Mouse (Mus musculus) liver, embryonic 15.5 days (tissue): ENCODE measurements around the gene Akap13. TPM values are rescaled to one million over a fixed set of nuclear protein-coding genes. Genes with fewer than 3 reads are reported as not detected.

ENCODE experiments used
- ATAC-seq: fragments of 200-750 bp; cut with Nextera tagmentation; 2 replicates; pipeline ENCODE4 v1.8.0; 2017; ENCODE audit warnings: moderate number of reproducible peaks, mild to moderate bottlenecking, moderate library complexity; ENCODE audit not compliant: insufficient read depth
- H3K27ac ChIP-seq: fragments of 300-500 bp; sonication (generic); replicated peaks from 2 replicates; pipeline ENCODE4 v1.5.1; 2015; ENCODE audit warnings: mild to moderate bottlenecking, inconsistent platforms
- H3K27me3 ChIP-seq: fragments of 300-500 bp; sonication (generic); 2 replicates; pipeline ENCODE4 v1.6.1; 2015; ENCODE audit warnings: mild to moderate bottlenecking, inconsistent platforms
- H3K36me3 ChIP-seq: fragments of 300-500 bp; sonication (generic); replicated peaks from 2 replicates; pipeline ENCODE4 v1.6.1; 2015; ENCODE audit warnings: moderate library complexity, mild to moderate bottlenecking, inconsistent platforms
- H3K4me1 ChIP-seq: fragments of 300-500 bp; sonication (generic); replicated peaks from 2 replicates; pipeline ENCODE4 v1.6.1; 2015; ENCODE audit warnings: inconsistent platforms
- H3K4me2 ChIP-seq: fragments of 300-500 bp; sonication (generic); 2 replicates; pipeline ENCODE4 v1.6.1; 2015; ENCODE audit warnings: moderate library complexity, mild to moderate bottlenecking, inconsistent platforms
- H3K4me3 ChIP-seq: fragments of 300-500 bp; sonication (generic); replicated peaks from 2 replicates; pipeline ENCODE4 v1.5.1; 2015; ENCODE audit warnings: mild to moderate bottlenecking, inconsistent platforms
- H3K9ac ChIP-seq: fragments of 300-500 bp; sonication (generic); 2 replicates; pipeline ENCODE4 v1.6.1; 2015; ENCODE audit warnings: moderate library complexity, mild to moderate bottlenecking, inconsistent platforms
- H3K9me3 ChIP-seq: fragments of 300-500 bp; sonication (generic); replicated peaks from 2 replicates; pipeline ENCODE4 v1.6.1; 2016; ENCODE audit warnings: inconsistent platforms
- WGBS: fragments of 180-500 bp; shearing (Covaris S2); methylation state at CpG from one replicate; pipeline ENCODE4 v1.1.7; 2015; ENCODE audit warnings: mixed read lengths; ENCODE audit not compliant: insufficient replicate concordance; 5-methylcytosine and 5-hydroxymethylcytosine counted together
- polyA plus RNA-seq: library from polyadenylated mRNA; unstranded; fragments of >200 nt; fragmentation: Nextera tagmentation; extraction: Ambion mirVana; gene quantifications from 2 replicates; pipeline ENCODE4 v1.2.1, GENCODE M21; 2015

Akap13 gene
- polyA plus RNA-seq, 1 experiment from 2014 or later: 39.6 TPM

DNA sequence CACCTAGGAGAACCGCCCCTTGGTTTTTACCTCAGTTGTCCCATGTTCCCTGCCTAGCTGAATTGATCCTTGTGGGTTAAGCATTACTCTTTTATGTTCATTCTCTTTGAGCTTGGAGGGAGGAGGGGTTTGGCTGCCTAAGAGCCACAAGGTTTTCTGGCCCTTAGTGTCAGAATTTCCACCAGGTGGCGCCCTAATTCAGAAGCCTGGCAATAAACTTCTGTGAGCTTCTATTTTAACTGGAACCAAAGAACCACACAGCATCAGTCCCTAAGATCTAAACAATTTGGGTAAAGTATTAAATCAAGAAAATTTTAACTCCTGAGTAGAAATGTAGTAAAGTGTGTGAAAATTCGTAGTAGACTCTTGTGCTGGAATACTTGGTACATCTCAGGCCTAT is 184.2 kb downstream of the Akap13 start:
- 25% methylated on average over 3 of the region's 3 CpGs for WGBS
- Histone ChIP-seq H3K4me2 (no peak overlapping the region), H3K4me3 (no peak overlapping the region), H3K9ac (no peak overlapping the region), H3K36me3 (peaks cover 15% of the 10 kb centered on the region), H3K4me1 (peaks cover 39% of the 10 kb centered on the region), H3K9me3 (no peaks in the 10 kb centered on the region), H3K27ac (no peak overlapping the region), H3K27me3 (no peaks in the 10 kb centered on the region)
- no peak for ATAC-seq

- Histone ChIP-seq H3K9me3 (no peaks in the 10 kb centered on the region), H3K36me3 (peaks cover 12% of the 10 kb centered on the region), H3K27me3 (no peaks in the 10 kb centered on the region), H3K4me1 (peaks cover 41% of the 10 kb centered on the region), H3K4me2 (no peak overlapping the region), H3K27ac (no peak overlapping the region), H3K4me3 (no peak overlapping the region), H3K9ac (no peak overlapping the region)
- no peak for ATAC-seq
These were observed 184.7 kb downstream of the Akap13 start for GRCm38 (mm10) chr7:75640074-75640473.

DNA sequence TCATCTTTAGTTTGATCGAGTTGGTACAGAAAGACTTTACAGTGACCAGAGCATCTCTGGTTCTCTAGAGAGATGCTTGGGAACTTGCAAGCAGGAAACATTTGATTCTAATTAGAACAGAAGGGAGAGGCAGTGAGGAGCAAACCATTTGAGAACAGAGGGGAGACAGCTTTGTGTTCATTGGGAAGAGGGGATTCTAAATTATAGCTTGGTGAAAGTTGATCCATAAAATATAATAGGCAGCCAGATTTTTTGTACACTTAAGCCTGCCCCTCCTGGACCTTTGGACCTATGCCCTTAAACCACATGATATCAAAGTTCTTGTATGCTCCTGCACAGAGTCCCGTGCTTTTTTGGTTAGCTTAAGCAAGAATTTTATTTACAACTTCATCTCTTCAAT is 185.3 kb downstream of the Akap13 start:
- Histone ChIP-seq H3K9ac (no peak overlapping the region), H3K4me1 (peaks cover 41% of the 10 kb centered on the region)

DNA sequence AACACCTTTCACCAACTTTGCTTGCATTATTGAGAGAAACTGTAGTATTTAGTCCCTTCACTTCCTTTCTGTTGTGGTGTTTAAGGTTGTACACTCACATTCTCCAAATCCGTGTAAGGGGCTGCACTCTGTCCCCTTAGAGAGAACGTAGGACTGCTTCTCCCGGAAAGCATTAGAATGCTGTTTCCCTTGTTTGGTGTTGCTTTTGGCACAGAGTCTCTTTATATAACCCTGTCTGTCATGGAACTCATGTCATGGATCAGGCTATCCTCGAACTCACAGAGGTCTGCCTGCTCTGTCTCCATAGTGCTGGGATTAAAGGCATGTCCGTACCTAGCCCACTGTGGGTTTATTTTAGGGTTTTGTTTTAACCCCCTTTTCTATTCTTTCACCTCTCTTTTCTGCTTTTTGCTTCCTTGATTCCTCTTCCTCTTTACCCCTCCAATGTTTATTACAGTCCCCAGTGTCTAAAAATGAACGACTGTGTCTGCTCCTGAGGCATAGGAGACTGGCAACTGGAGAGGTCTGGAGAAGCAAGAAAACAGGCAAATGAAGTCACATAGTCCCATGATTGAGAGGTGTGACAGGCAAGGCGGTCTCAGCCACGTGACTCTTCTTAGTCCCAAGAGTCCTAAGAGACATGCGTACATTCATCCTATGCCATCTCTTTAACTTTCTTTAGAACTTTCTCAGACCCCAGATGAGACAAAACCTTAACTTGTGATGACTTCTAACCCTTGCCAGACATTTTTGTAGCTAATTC is 186.3 kb downstream of the Akap13 start:
- Histone ChIP-seq H3K9ac (no peak overlapping the region), H3K36me3 (peaks cover 10% of the 10 kb centered on the region), H3K4me1 (peaks cover 41% of the 10 kb centered on the region), H3K27me3 (no peaks in the 10 kb centered on the region), H3K4me3 (no peak overlapping the region), H3K27ac (0 out of 2 replicates have a peak overlapping the region, but pooled peaks have one; percentile 2), H3K9me3 (no peaks in the 10 kb centered on the region), H3K4me2 (no peak overlapping the region; the same call in 1 of the 2 replicates)
- no peak for ATAC-seq
- 69% methylated on average over 9 of the region's 9 CpGs for WGBS

More for the DNA sequence above, 185.3 kb downstream of the Akap13 start:
- Histone ChIP-seq H3K4me3 (no peak overlapping the region), H3K27ac (no peak overlapping the region), H3K27me3 (no peaks in the 10 kb centered on the region), H3K9me3 (no peaks in the 10 kb centered on the region), H3K4me2 (no peak overlapping the region), H3K36me3 (peaks cover 10% of the 10 kb centered on the region)
- 71% methylated on average over 2 of the region's 2 CpGs for WGBS
- ATAC-seq: no peak

DNA sequence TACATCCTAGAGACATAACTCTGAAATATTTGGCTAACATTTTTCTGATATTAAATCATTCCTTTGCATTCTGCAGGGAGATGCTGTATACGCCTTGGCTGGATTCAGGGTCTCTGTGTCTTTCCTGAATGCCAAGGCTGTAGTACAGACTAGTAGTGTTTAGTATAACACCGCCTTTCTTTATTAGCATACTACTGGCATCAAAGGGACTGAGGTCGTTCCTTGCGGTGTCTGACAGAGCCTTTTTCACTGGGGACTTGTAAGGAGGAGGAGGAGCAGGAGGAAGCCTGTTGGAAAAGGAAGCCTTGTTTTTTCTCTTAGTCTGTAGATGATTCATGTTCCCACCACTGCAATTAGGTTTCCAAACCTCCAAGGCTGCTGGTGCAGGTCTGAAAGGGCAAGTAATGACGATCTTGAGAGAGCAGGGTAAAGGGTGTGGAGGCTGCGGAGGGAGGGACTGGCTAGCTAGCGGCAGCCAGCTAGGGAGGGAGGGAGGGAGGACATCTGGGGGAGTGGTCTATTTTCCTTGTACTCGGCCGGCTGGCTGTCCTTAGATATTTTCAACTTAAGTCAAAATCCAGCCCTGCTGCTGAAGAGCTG is 186.9 kb downstream of the Akap13 start:
- no peaks in the 10 kb centered on the region for H3K27me3 ChIP-seq
- H3K4me2 ChIP-seq: peak overlapping the region; percentile 36
- 15% methylated on average over 9 of the region's 9 CpGs for WGBS
- H3K36me3 ChIP-seq: peaks cover 10% of the 10 kb centered on the region
- no peak for ATAC-seq
- 0 out of 2 replicates have a peak overlapping the region, but pooled peaks have one; percentile 12 for H3K9ac ChIP-seq
- H3K9me3 ChIP-seq: no peaks in the 10 kb centered on the region
- H3K4me3 ChIP-seq: no peak overlapping the region
- H3K27ac ChIP-seq: no peak overlapping the region
- H3K4me1 ChIP-seq: peaks cover 41% of the 10 kb centered on the region

- H3K9ac ChIP-seq: no peak overlapping the region
- WGBS: 68% methylated on average over 16 of the region's 16 CpGs
- H3K27ac ChIP-seq: no peak overlapping the region
- no peaks in the 10 kb centered on the region for H3K27me3 ChIP-seq
- H3K4me2 ChIP-seq: peak overlapping the region; percentile 36; the same call in 1 of the 2 replicates
- H3K4me1 ChIP-seq: peaks cover 41% of the 10 kb centered on the region
- peaks cover 7% of the 10 kb centered on the region for H3K36me3 ChIP-seq
- no peaks in the 10 kb centered on the region for H3K9me3 ChIP-seq
- no peak for ATAC-seq
- H3K4me3 ChIP-seq: no peak overlapping the region
These were observed 187.7 kb downstream of the Akap13 start for GRCm38 (mm10) chr7:75642846-75643563.

DNA sequence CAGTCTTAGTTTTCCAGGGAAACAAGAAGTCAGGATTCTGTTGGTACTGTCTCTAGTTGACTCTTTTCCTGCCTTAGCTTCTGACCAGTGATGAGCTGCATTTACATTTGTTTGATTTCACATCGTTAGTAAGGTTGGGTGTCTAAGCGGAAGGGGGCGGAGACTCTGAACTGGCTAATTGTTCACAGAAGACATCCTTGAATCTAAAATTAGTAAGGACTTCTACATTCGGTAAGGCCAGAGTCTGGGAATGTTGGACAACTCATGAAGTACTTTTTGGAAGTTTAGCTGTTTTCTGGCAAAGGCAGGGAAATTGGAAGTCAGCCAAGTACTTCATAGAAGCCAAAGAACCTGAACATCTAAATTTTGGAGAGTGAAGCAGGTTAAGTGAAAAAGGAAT is 188.7 kb downstream of the Akap13 start:
- Histone ChIP-seq H3K27ac (no peak overlapping the region), H3K4me2 (no peak overlapping the region), H3K9me3 (no peaks in the 10 kb centered on the region), H3K36me3 (peaks cover 7% of the 10 kb centered on the region), H3K27me3 (no peaks in the 10 kb centered on the region), H3K4me1 (peaks cover 38% of the 10 kb centered on the region), H3K9ac (no peak overlapping the region), H3K4me3 (no peak overlapping the region)
- WGBS: 63% methylated on average over 4 of the region's 4 CpGs
- no peak for ATAC-seq

DNA sequence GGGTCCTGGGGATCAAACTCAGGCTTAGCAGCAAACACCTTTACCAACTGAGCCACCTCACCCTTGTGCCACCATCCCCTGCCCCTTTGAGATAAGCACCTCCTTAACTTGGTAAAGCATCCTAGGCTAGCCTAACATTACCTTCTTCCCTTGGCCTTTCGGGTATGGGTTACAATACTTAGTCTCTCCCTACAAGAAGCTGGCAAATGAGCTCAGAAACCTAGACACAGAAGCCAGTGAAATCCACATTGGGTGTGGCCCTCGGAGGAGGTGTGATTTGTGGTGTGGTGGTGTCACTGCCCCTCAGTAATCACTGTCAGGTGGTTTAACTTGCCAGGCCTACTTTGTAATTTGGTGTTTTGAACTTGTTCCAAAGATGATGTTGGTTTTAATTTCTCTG is 189.3 kb downstream of the Akap13 start:
- no peak overlapping the region for H3K4me2 ChIP-seq
- no peak overlapping the region for H3K27ac ChIP-seq
- no peak overlapping the region for H3K9ac ChIP-seq
- 50% methylated on average over 2 of the region's 2 CpGs for WGBS
- no peak overlapping the region for H3K4me3 ChIP-seq
- no peak for ATAC-seq
- H3K36me3 ChIP-seq: peaks cover 7% of the 10 kb centered on the region
- H3K4me1 ChIP-seq: peaks cover 35% of the 10 kb centered on the region
- no peaks in the 10 kb centered on the region for H3K9me3 ChIP-seq
- H3K27me3 ChIP-seq: no peaks in the 10 kb centered on the region

- no peak overlapping the region for H3K27ac ChIP-seq
- ATAC-seq: no peak
- no peaks in the 10 kb centered on the region for H3K9me3 ChIP-seq
- no peak overlapping the region for H3K9ac ChIP-seq
- H3K4me3 ChIP-seq: no peak overlapping the region
- peaks cover 7% of the 10 kb centered on the region for H3K36me3 ChIP-seq
- no peaks in the 10 kb centered on the region for H3K27me3 ChIP-seq
- peaks cover 34% of the 10 kb centered on the region for H3K4me1 ChIP-seq
- no peak overlapping the region for H3K4me2 ChIP-seq
- 45% methylated on average over 5 of the region's 5 CpGs for WGBS
These were observed 190.0 kb downstream of the Akap13 start for GRCm38 (mm10) chr7:75645156-75645933.

GRCm38 (mm10) chr7:75648051-75648450 is 192.7 kb downstream of the Akap13 start:
- 56% methylated on average over 3 of the region's 3 CpGs for WGBS
- Histone ChIP-seq H3K36me3 (peaks cover 9% of the 10 kb centered on the region), H3K9ac (no peak overlapping the region), H3K27ac (no peak overlapping the region), H3K27me3 (no peaks in the 10 kb centered on the region), H3K9me3 (no peaks in the 10 kb centered on the region), H3K4me2 (no peak overlapping the region), H3K4me3 (no peak overlapping the region), H3K4me1 (peaks cover 20% of the 10 kb centered on the region)
- no peak for ATAC-seq

- no peaks in the 10 kb centered on the region for H3K9me3 ChIP-seq
- H3K27ac ChIP-seq: no peak overlapping the region
- no peak for ATAC-seq
- no peak overlapping the region for H3K9ac ChIP-seq
- H3K4me1 ChIP-seq: peaks cover 23% of the 10 kb centered on the region
- H3K4me3 ChIP-seq: no peak overlapping the region
- H3K36me3 ChIP-seq: peaks cover 4% of the 10 kb centered on the region; the same call in 1 of the 2 replicates
- H3K4me2 ChIP-seq: no peak overlapping the region
- 40% methylated on average over 4 of the region's 4 CpGs for WGBS
- no peaks in the 10 kb centered on the region for H3K27me3 ChIP-seq
These were observed 193.6 kb downstream of the Akap13 start for GRCm38 (mm10) chr7:75648961-75649360.
